Mouse (Mus musculus) CD4-positive, CD25-positive, alpha-beta regulatory T cell, adult 4 months (primary cell): ENCODE measurements around the gene Helz. TPM values are rescaled to one million over a fixed set of nuclear protein-coding genes. Genes with fewer than 3 reads are reported as not detected.

ENCODE experiments used
- ATAC-seq: one replicate; pipeline ENCODE4 v1.8.0; 2017
- polyA plus RNA-seq, 2 experiments: library from polyadenylated mRNA; unstranded; fragments of 100-300 nt; shearing (Covaris generic); gene quantifications; one replicate each; pipeline ENCODE4 v1.2.1; 2017

Helz gene
- polyA plus RNA-seq, 2 experiments from 2014 or later: 27.8 to 35.7 TPM

GRCm38 (mm10) chr11:107729141-107729540, 181.4 kb downstream of the Helz start:
- ATAC-seq: no peak

- no peak for ATAC-seq
Measured at GRCm38 (mm10) chr11:107730940-107731339, 183.2 kb downstream of the Helz start.

- no peak for ATAC-seq
Measured at GRCm38 (mm10) chr11:107731498-107731897, 183.8 kb downstream of the Helz start.

DNA sequence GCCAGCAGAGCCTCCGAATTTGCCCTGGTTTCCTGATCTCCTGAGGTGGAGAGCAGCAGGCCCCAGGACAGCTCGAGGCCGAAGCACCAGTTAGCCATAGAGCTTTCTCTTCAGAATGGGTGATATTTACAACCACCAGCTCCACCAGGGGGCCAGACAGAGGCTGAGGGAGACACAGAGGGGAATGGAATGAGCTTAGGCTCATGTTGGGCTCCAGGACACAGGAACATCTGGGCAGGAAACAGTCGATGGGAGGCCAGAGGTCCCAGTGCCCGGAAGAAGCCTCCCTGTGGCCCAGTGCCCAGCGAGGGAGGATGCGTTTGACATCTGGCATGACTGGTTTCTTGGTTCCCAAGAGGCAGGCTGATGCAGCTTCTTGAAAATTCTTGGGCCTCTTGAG, 186.4 kb downstream of the Helz start:
- no peak for ATAC-seq

- no peak for ATAC-seq
Measured at GRCm38 (mm10) chr11:107737886-107738285, 190.2 kb downstream of the Helz start.

- no peak for ATAC-seq
Measured at GRCm38 (mm10) chr11:107738418-107739099, 190.8 kb downstream of the Helz start.

DNA sequence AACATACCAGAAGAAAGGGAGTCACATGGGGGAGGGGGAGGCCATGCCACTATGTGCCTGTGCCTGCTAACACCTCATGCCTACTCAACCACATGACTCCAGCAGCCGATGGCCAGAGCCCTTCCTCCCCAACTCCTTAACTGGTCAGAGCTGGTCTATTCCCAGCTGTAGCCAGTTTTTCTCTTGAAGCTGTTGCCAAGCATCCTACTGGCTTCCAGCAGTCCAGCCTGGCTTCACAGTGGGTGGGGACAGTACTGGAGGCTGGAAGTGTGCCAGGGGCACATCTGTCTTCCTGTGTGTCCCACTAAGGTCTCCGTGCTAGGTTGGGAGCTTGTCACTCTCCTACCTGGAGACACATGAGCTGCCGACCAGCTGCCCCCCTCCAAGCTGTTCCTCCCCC, 195.4 kb downstream of the Helz start:
- no peak for ATAC-seq

Other genes starting within 250 kb of the Helz start
- 100 to 1,000 TPM; 119 to 141 TPM for gene Pitpnc1, start 77.2 kb upstream of the Helz start, polyA plus RNA-seq
- gene Psmd12, start 68.4 kb upstream of the Helz start, polyA plus RNA-seq: 100 to 1,000 TPM; 106 to 112 TPM
- not detected for gene Cacng1, start 168.6 kb downstream of the Helz start, polyA plus RNA-seq
- gene Cacng4, start 246.6 kb downstream of the Helz start, polyA plus RNA-seq: not detected